ENCODE assay signal across 21 mouse cellular contexts in the genomic region with DNA sequence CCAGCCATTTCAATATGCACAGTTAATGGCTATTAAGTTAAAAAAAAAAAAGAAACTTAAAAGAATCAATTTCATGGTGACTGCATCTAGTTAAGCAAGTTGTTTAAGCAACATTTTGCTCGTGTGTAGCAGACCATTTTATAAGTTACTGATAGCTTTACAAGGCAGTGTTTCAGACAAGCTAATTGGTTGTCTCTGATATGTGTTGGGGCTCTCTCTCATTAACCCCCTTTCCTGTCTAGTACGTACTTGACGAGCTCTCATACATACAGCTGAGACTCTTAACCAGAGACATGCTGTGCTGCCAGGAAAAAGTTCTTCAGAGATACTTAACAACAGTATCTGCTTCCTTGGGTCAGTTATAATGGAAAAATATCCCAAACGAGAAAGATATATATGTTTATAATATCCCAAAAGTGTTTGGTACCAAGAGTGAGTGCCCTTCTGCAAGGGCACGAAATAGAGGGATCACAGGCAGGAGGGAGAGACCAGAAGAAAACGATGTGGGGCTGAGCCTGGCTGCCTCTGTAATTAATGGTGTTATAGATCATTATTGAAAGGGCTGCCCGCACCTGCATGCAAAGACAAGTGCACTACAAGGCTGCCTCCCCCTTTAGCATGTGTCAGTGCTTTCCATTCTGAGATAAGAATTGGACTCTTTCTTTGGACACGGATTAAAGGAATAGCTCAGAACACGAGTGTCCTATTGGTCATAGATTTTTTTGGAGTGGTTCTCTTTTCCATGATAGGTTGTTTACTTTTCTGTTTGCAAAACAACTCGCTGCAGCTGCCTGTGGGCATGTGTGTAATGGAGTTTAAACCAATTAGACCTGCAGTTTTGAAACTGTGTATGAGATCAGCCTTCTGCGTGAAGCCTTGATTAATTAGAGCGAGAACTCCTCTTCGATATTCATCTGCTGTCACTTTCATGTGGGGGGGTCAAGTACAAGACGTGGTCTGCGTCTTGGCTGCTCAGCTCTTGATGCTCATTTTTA.
DNase-seq lines count a peak whose midpoint lies in the region; ATAC-seq lines count a peak whose summit lies in the region.
"Had no signal": no experiment of that assay in that cellular context is flagged by ENCODE, and none has a peak within 500 bp of the region (broad histone marks: within the 10 kb centered on the region; RNA-seq: fewer than 3 reads in every experiment).

No protein-coding gene starts in this region.

- no peaks in the 10 kb centered on the region for H3K9me3 ChIP-seq in hindbrain, embryonic 12.5 days (replicated peaks)
- no peaks in the 10 kb centered on the region for H3K9me3 ChIP-seq in hindbrain, embryonic 16.5 days (ENCODE audit: control insufficient read depth, low read length)
- no peaks in the 10 kb centered on the region for H3K9me3 ChIP-seq in midbrain, embryonic 11.5 days (ENCODE audit: control insufficient read depth, low read length)
- H3K9me3 ChIP-seq in midbrain, embryonic 10.5 days (replicated peaks) = no peaks in the 10 kb centered on the region
- H3K9me3 ChIP-seq in forebrain, embryonic 14.5 days (replicated peaks; ENCODE audit: control insufficient read depth, low read length) = no peaks in the 10 kb centered on the region
- no peaks in the 10 kb centered on the region for H3K9me3 ChIP-seq in neural tube, embryonic 14.5 days (ENCODE audit: control insufficient read depth, low read length)
- H3K9me3 ChIP-seq: embryonic facial prominence, embryonic 10.5 days; heart, embryonic 12.5 days; liver, embryonic 13.5 days had no signal

- H3K27me3 ChIP-seq in hindbrain, embryonic 12.5 days = no peaks in the 10 kb centered on the region
- no peaks in the 10 kb centered on the region for H3K27me3 ChIP-seq in hindbrain, embryonic 16.5 days (replicated peaks; ENCODE audit: control insufficient read depth, insufficient read depth, low read length)
- H3K27me3 ChIP-seq in midbrain, embryonic 11.5 days (ENCODE audit: control insufficient read depth, insufficient read depth, low read length) = no peaks in the 10 kb centered on the region
- no peaks in the 10 kb centered on the region for H3K27me3 ChIP-seq in midbrain, embryonic 10.5 days (ENCODE audit: low read depth, poor library complexity, severe bottlenecking)
- no peaks in the 10 kb centered on the region for H3K27me3 ChIP-seq in forebrain, embryonic 14.5 days (replicated peaks; ENCODE audit: control insufficient read depth, insufficient read depth, low read length)
- H3K27me3 ChIP-seq in neural tube, embryonic 14.5 days (ENCODE audit: control insufficient read depth, insufficient read depth, low read length) = no peaks in the 10 kb centered on the region
- H3K27me3 ChIP-seq: heart, embryonic 12.5 days; liver, embryonic 13.5 days had no signal

- no peaks in the 10 kb centered on the region for H3K36me3 ChIP-seq in hindbrain, embryonic 12.5 days
- no peaks in the 10 kb centered on the region for H3K36me3 ChIP-seq in hindbrain, embryonic 16.5 days (ENCODE audit: control insufficient read depth, insufficient read depth, low read length)
- H3K36me3 ChIP-seq in midbrain, embryonic 11.5 days (ENCODE audit: control insufficient read depth, insufficient read depth, low read length) = no peaks in the 10 kb centered on the region
- no peaks in the 10 kb centered on the region for H3K36me3 ChIP-seq in midbrain, embryonic 10.5 days
- H3K36me3 ChIP-seq in forebrain, embryonic 14.5 days (ENCODE audit: control insufficient read depth, insufficient read depth, low read length) = no peaks in the 10 kb centered on the region
- H3K36me3 ChIP-seq in neural tube, embryonic 14.5 days (ENCODE audit: control insufficient read depth, insufficient read depth, low read length) = no peaks in the 10 kb centered on the region
- H3K36me3 ChIP-seq: embryonic facial prominence, embryonic 10.5 days; heart, embryonic 12.5 days; liver, embryonic 13.5 days had no signal

- H3K4me3 ChIP-seq in hindbrain, embryonic 12.5 days = no peak overlapping the region
- H3K4me3 ChIP-seq in hindbrain, embryonic 16.5 days (ENCODE audit: low read length) = no peak overlapping the region
- H3K4me3 ChIP-seq in midbrain, embryonic 11.5 days (ENCODE audit: low read depth, low read length) = no peak overlapping the region
- H3K4me3 ChIP-seq in midbrain, embryonic 10.5 days = no peak overlapping the region
- no peak overlapping the region for H3K4me3 ChIP-seq in forebrain, embryonic 14.5 days (ENCODE audit: low read depth, low read length)
- no peak overlapping the region for H3K4me3 ChIP-seq in neural tube, embryonic 14.5 days (ENCODE audit: low read depth, low read length)
- H3K4me3 ChIP-seq: embryonic facial prominence, embryonic 10.5 days; gastrocnemius, adult 2 months; heart, embryonic 12.5 days; liver, embryonic 13.5 days had no signal

- ATAC-seq in hindbrain, embryonic 12.5 days (ENCODE audit: low FRiP score) = 0 out of 2 replicates have a peak, but pooled peaks have one; percentile 46
- no peak; the same call in 1 of the 2 replicates for ATAC-seq in hindbrain, embryonic 16.5 days
- ATAC-seq in midbrain, embryonic 11.5 days (ENCODE audit: low FRiP score) = no peak
- ATAC-seq in forebrain, embryonic 14.5 days = peak; percentile 56
- ATAC-seq in neural tube, embryonic 14.5 days (ENCODE audit: low read depth) = peak; percentile 79
- ATAC-seq: inflammation-experienced regulatory T-cells, adult 6 months had no signal

- 64% methylated on average over 15 of the region's 15 CpGs for WGBS in hindbrain, embryonic 12.5 days
- whole genome bisulfite sequencing in hindbrain, embryonic 16.5 days = 51% methylated on average over 15 of the region's 15 CpGs
- WGBS in midbrain, embryonic 11.5 days = 82% methylated on average over 15 of the region's 15 CpGs
- 85% methylated on average over 15 of the region's 15 CpGs for WGBS in midbrain, embryonic 10.5 days
- 16% methylated on average over 15 of the region's 15 CpGs for WGBS in forebrain, embryonic 14.5 days
- 47% methylated on average over 15 of the region's 15 CpGs for WGBS in neural tube, embryonic 14.5 days

- H3K27ac ChIP-seq in hindbrain, embryonic 12.5 days = no peak overlapping the region
- H3K27ac ChIP-seq in hindbrain, embryonic 16.5 days (ENCODE audit: low read depth, low read length) = no peak overlapping the region
- H3K27ac ChIP-seq in midbrain, embryonic 11.5 days (ENCODE audit: low read depth, low read length) = no peak overlapping the region
- no peak overlapping the region for H3K27ac ChIP-seq in midbrain, embryonic 10.5 days (replicated peaks)
- no peak overlapping the region for H3K27ac ChIP-seq in forebrain, embryonic 14.5 days (ENCODE audit: low read depth, low read length)
- H3K27ac ChIP-seq in neural tube, embryonic 14.5 days (ENCODE audit: low read depth, low read length) = no peak overlapping the region
- H3K27ac ChIP-seq: embryonic facial prominence, embryonic 10.5 days; gastrocnemius, adult 2 months; liver, embryonic 13.5 days had no signal

- H3K9ac ChIP-seq in hindbrain, embryonic 12.5 days = no peak overlapping the region
- H3K9ac ChIP-seq in hindbrain, embryonic 16.5 days (ENCODE audit: low read depth, low read length) = no peak overlapping the region
- H3K9ac ChIP-seq in midbrain, embryonic 11.5 days (ENCODE audit: low read length) = no peak overlapping the region
- no peak overlapping the region for H3K9ac ChIP-seq in forebrain, embryonic 14.5 days (ENCODE audit: low read length)
- no peak overlapping the region for H3K9ac ChIP-seq in neural tube, embryonic 14.5 days (replicated peaks; ENCODE audit: low read depth, low read length)
- H3K9ac ChIP-seq: heart, embryonic 12.5 days; liver, embryonic 13.5 days; lung, embryonic 14.5 days had no signal

- H3K4me2 ChIP-seq in hindbrain, embryonic 12.5 days (replicated peaks) = no peak overlapping the region
- H3K4me2 ChIP-seq in hindbrain, embryonic 16.5 days (ENCODE audit: low read length) = no peak overlapping the region
- no peak overlapping the region for H3K4me2 ChIP-seq in midbrain, embryonic 11.5 days
- H3K4me2 ChIP-seq in forebrain, embryonic 14.5 days (ENCODE audit: low read length) = no peak overlapping the region
- no peak overlapping the region for H3K4me2 ChIP-seq in neural tube, embryonic 14.5 days (ENCODE audit: low read depth, low read length)
- H3K4me2 ChIP-seq: heart, embryonic 12.5 days; liver, embryonic 13.5 days; lung, embryonic 14.5 days had no signal

- peaks cover 9% of the 10 kb centered on the region; the same call in 1 of the 2 replicates for H3K4me1 ChIP-seq in hindbrain, embryonic 12.5 days
- H3K4me1 ChIP-seq in hindbrain, embryonic 16.5 days (ENCODE audit: control insufficient read depth, insufficient read depth, low read depth, low read length) = no peaks in the 10 kb centered on the region; the same call in none of the 2 replicates
- H3K4me1 ChIP-seq in midbrain, embryonic 11.5 days (ENCODE audit: control insufficient read depth, insufficient read depth, low read length) = no peaks in the 10 kb centered on the region
- peaks cover 4% of the 10 kb centered on the region for H3K4me1 ChIP-seq in midbrain, embryonic 10.5 days
- H3K4me1 ChIP-seq in forebrain, embryonic 14.5 days (ENCODE audit: control insufficient read depth, insufficient read depth, low read length) = peaks cover 18% of the 10 kb centered on the region
- 0 out of 2 replicates have a peak, but pooled peaks cover 7% of the 10 kb centered on the region for H3K4me1 ChIP-seq in neural tube, embryonic 14.5 days (ENCODE audit: control insufficient read depth, insufficient read depth, low read length)
- H3K4me1 ChIP-seq: heart, embryonic 12.5 days; liver, embryonic 13.5 days had no signal

- DNase-seq in midbrain, embryonic 11.5 days (ENCODE audit: low spot score, missing footprints) = peak; percentile 72
- DNase-seq in midbrain, embryonic 10.5 days (ENCODE audit: low spot score) = no peak
- DNase-seq in forebrain, embryonic 14.5 days (ENCODE audit: low spot score) = peak; percentile 63
- no peak for DNase-seq in urinary bladder, postnatal 4 days (ENCODE audit: low spot score in 2 of 2)
- DNase-seq: adrenal gland, postnatal 36 days; B cell, adult 2 months; cerebellum, adult 18-20 months; gastrocnemius, adult 2 months; heart, postnatal 14 days; kidney, adult 8-10 months; liver, embryonic 13.5 days; lung, embryonic 14.5 days; lung, postnatal 36 days; right cerebral cortex, adult 18-20 months; thymus, postnatal 14 days had no signal

Comparison
In these comparisons a context has a peak if more than half of its experiments do, and no peak if none do; other contexts are left out.
1. ATAC-seq: peak in hindbrain, embryonic 12.5 days (single experiment), forebrain, embryonic 14.5 days (single experiment) and neural tube, embryonic 14.5 days (single experiment); none in hindbrain, embryonic 16.5 days (single experiment) and midbrain, embryonic 11.5 days (single experiment).
2. DNase-seq: peak in midbrain, embryonic 11.5 days (single experiment) and forebrain, embryonic 14.5 days (single experiment); none in midbrain, embryonic 10.5 days (single experiment) and urinary bladder, postnatal 4 days (0 of 2).